Mouse (Mus musculus) megakaryocyte progenitor cell, adult 5-6 weeks (primary cell): ENCODE results near the gene Xrcc1. TPM values are rescaled to one million over a fixed set of nuclear protein-coding genes. Genes with fewer than 3 reads are reported as not detected.
A peak's percentile ranks its signal among the peaks of the same experiment; 100 is the strongest.

Experiments used
- ATAC-seq: replicated peaks from 2 replicates; pipeline ENCODE4 v1.8.0; 2016; ENCODE audit warnings: mild to moderate bottlenecking, moderate TSS enrichment, inconsistent platforms; ENCODE audit not compliant: poor library complexity
- total RNA-seq, 2 experiments: library from RNA; stranded (forward) in 1 of 2; stranded (reverse) in 1 of 2; fragments of 157-497, 149-512 nt in 1 of 2; fragments of 200-1000 nt in 1 of 2; gene quantifications; 2 replicates each; pipeline versions ENCODE4 v1.2.3 to v1.2.4; 2015 to 2017

The Xrcc1 gene
- total RNA-seq, 2 experiments from 2014 or later = 43.4 to 44.3 TPM

- ATAC-seq = no peak
These were observed 17.2 kb downstream of the Xrcc1 start for GRCm38 (mm10) chr7:24563191-24563836.

GRCm38 (mm10) chr7:24563837-24564206 is 17.7 kb downstream of the Xrcc1 start:
- no peak for ATAC-seq

GRCm38 (mm10) chr7:24564607-24565265 is 18.6 kb downstream of the Xrcc1 start:
- ATAC-seq = peak; percentile 99

GRCm38 (mm10) chr7:24565627-24566026 is 19.5 kb downstream of the Xrcc1 start:
- ATAC-seq = no peak

GRCm38 (mm10) chr7:24566206-24566605 is 20.1 kb downstream of the Xrcc1 start:
- ATAC-seq = no peak

GRCm38 (mm10) chr7:24568512-24568911 is 22.4 kb downstream of the Xrcc1 start:
- ATAC-seq = no peak

GRCm38 (mm10) chr7:24571071-24571470 is 25.0 kb downstream of the Xrcc1 start:
- ATAC-seq = no peak

- ATAC-seq = peak; percentile 62
These were observed 26.4 kb downstream of the Xrcc1 start for GRCm38 (mm10) chr7:24572455-24572854.

- no peak for ATAC-seq
These were observed 28.2 kb downstream of the Xrcc1 start for GRCm38 (mm10) chr7:24574224-24574796.

GRCm38 (mm10) chr7:24577811-24578210 is 31.7 kb downstream of the Xrcc1 start:
- ATAC-seq = no peak

- ATAC-seq = no peak
These were observed 38.8 kb downstream of the Xrcc1 start for GRCm38 (mm10) chr7:24584876-24585275.

- no peak for ATAC-seq
These were observed 39.9 kb downstream of the Xrcc1 start for GRCm38 (mm10) chr7:24585995-24586394.

- peak; percentile 78 for ATAC-seq
These were observed 40.7 kb downstream of the Xrcc1 start for GRCm38 (mm10) chr7:24586828-24587227.

GRCm38 (mm10) chr7:24587330-24588105 is 41.4 kb downstream of the Xrcc1 start, which contains the start of the genes Ethe1 and Zfp575:
TSS of gene Ethe1 (plus strand) at chr7:24587543.
TSS of gene Zfp575 (minus strand) at chr7:24587641.
- ATAC-seq = peak; percentile 22; the same call in 1 of the 2 replicates

- ATAC-seq = peak; percentile 37
These were observed 42.2 kb downstream of the Xrcc1 start for GRCm38 (mm10) chr7:24588336-24588735.

- peak; percentile 35 for ATAC-seq
These were observed 45.6 kb downstream of the Xrcc1 start for GRCm38 (mm10) chr7:24591735-24592134.

- no peak for ATAC-seq
These were observed 46.1 kb downstream of the Xrcc1 start for GRCm38 (mm10) chr7:24592163-24592562.

- ATAC-seq = no peak
These were observed 46.7 kb downstream of the Xrcc1 start for GRCm38 (mm10) chr7:24592781-24593180.

- peak; percentile 70 for ATAC-seq
These were observed 47.7 kb downstream of the Xrcc1 start for GRCm38 (mm10) chr7:24593621-24594308.

- ATAC-seq = no peak
These were observed 48.3 kb downstream of the Xrcc1 start for GRCm38 (mm10) chr7:24594309-24594803.

- peak; percentile 61 for ATAC-seq
These were observed 49.4 kb downstream of the Xrcc1 start for GRCm38 (mm10) chr7:24595464-24595863.
